Mouse (Mus musculus): ENCODE results near the gene Itih3. TPM values are rescaled to one million over a fixed set of nuclear protein-coding genes. Genes with fewer than 3 reads are reported as not detected.

The Itih3 gene
- total and polyA plus RNA-seq, 3 experiments, result not detected

- no peak for TF ChIP-seq POLR2A (IDR thresholded peaks at IDR 0.05; ENCODE audit: low read depth, low read length)
- no peak overlapping the region for H3K27ac ChIP-seq (ENCODE audit: insufficient read depth, low read depth)
- H3K9me3 ChIP-seq (replicated peaks; ENCODE audit: low read length), result no peaks in the 10 kb centered on the region
- H3K79me2 ChIP-seq (replicated peaks; ENCODE audit: control insufficient read depth, extremely low read depth, insufficient read depth, poor library complexity, severe bottlenecking), result no peaks in the 10 kb centered on the region
- H3K9ac ChIP-seq (ENCODE audit: insufficient read depth, low read depth), result no peak overlapping the region
- no peak overlapping the region for H3K4me2 ChIP-seq (ENCODE audit: insufficient read depth, low read depth, poor library complexity, severe bottlenecking)
- H3K4me1 ChIP-seq (ENCODE audit: control insufficient read depth in 1 of 2, insufficient read depth in 2 of 2), result peaks cover 0 to 8% of the 10 kb centered on the region in 2 experiments; a peak in 2 of 4 replicates
- H3K36me3 ChIP-seq (replicated peaks in 1 of 2; ENCODE audit: control insufficient read depth in 1 of 2, insufficient read depth in 1 of 2, low read length in 1 of 2), result peaks cover 49 to 96% of the 10 kb centered on the region in 2 experiments
- H3K27me3 ChIP-seq (replicated peaks), result no peaks in the 10 kb centered on the region
- in situ Hi-C loops (cut with MboI; ENCODE audit: low pct_ligation_motif_present, low pct_unique_long_range_greater_than_20kb, low sequenced_read_pairs), result loop anchor here (5.0 kb wide), 1 partner anchor 178 kb away; no protein-coding TSS in a partner anchor
- no peak overlapping the region for H3K4me3 ChIP-seq (replicated peaks in 1 of 3; ENCODE audit: low read depth in 2 of 3, low read length in 2 of 3, poor library complexity in 1 of 3)
- dilution Hi-C loops (cut with MboI; ENCODE audit: extremely low pct_ligation_motif_present, extremely low pct_unique_long_range_greater_than_20kb, low sequenced_read_pairs), result no loop called here
- DNase-seq (ENCODE audit: extremely low read depth), result no peak
Observed at GRCm38 (mm10) chr14:30870206-30871147, 53.1 kb downstream of the Itih3 start.

GRCm38 (mm10) chr14:30869391-30869801 lies 54.2 kb downstream of the Itih3 start:
- no peak overlapping the region for H3K4me3 ChIP-seq (replicated peaks in 1 of 3; ENCODE audit: low read depth in 2 of 3, low read length in 2 of 3, poor library complexity in 1 of 3)
- H3K4me2 ChIP-seq (ENCODE audit: insufficient read depth, low read depth, poor library complexity, severe bottlenecking), result no peak overlapping the region
- H3K9ac ChIP-seq (ENCODE audit: insufficient read depth, low read depth), result no peak overlapping the region
- peaks cover 0 to 18% of the 10 kb centered on the region in 2 experiments; a peak in 2 of 4 replicates for H3K4me1 ChIP-seq (ENCODE audit: control insufficient read depth in 1 of 2, insufficient read depth in 2 of 2)
- H3K27me3 ChIP-seq (replicated peaks), result no peaks in the 10 kb centered on the region
- H3K9me3 ChIP-seq (replicated peaks; ENCODE audit: low read length), result no peaks in the 10 kb centered on the region
- dilution Hi-C loops (cut with MboI; ENCODE audit: extremely low pct_ligation_motif_present, extremely low pct_unique_long_range_greater_than_20kb, low sequenced_read_pairs) (no loop called here), in situ Hi-C loops (cut with MboI; ENCODE audit: low pct_ligation_motif_present, low pct_unique_long_range_greater_than_20kb, low sequenced_read_pairs) (no loop called here)
- no peaks in the 10 kb centered on the region for H3K79me2 ChIP-seq (replicated peaks; ENCODE audit: control insufficient read depth, extremely low read depth, insufficient read depth, poor library complexity, severe bottlenecking)
- no peak for DNase-seq (ENCODE audit: extremely low read depth)
- peaks cover 51 to 97% of the 10 kb centered on the region in 2 experiments for H3K36me3 ChIP-seq (replicated peaks in 1 of 2; ENCODE audit: control insufficient read depth in 1 of 2, insufficient read depth in 1 of 2, low read length in 1 of 2)
- TF ChIP-seq RCOR1 (conservative IDR thresholded peaks at IDR 0.05; ENCODE audit: low read depth, low read length) (no peak), TBP (conservative IDR thresholded peaks at IDR 0.05; ENCODE audit: low read depth, low read length) (no peak), ZKSCAN1 (IDR thresholded peaks at IDR 0.05; ENCODE audit: borderline replicate concordance, low read depth, low read length) (no peak), ZMIZ1 (IDR thresholded peaks at IDR 0.05; ENCODE audit: low read depth, low read length) (no peak), RAD21 (IDR thresholded peaks at IDR 0.05; ENCODE audit: low read depth, low read length) (no peak), GABPA (IDR thresholded peaks at IDR 0.05; ENCODE audit: insufficient replicate concordance, low read depth, low read length) (no peak), MYC (IDR thresholded peaks at IDR 0.05; ENCODE audit: low read depth, low read length) (no peak), EP300 (IDR thresholded peaks at IDR 0.05; ENCODE audit: low read length) (no peak)
- no peak overlapping the region for H3K27ac ChIP-seq (ENCODE audit: insufficient read depth, low read depth)

GRCm38 (mm10) chr14:30868826-30869225 lies 54.7 kb downstream of the Itih3 start:
- in situ Hi-C loops (cut with MboI; ENCODE audit: low pct_ligation_motif_present, low pct_unique_long_range_greater_than_20kb, low sequenced_read_pairs), result no loop called here
- peaks cover 0 to 18% of the 10 kb centered on the region in 2 experiments; a peak in 2 of 4 replicates for H3K4me1 ChIP-seq (ENCODE audit: control insufficient read depth in 1 of 2, insufficient read depth in 2 of 2)
- H3K27ac ChIP-seq (ENCODE audit: insufficient read depth, low read depth), result no peak overlapping the region
- H3K4me2 ChIP-seq (ENCODE audit: insufficient read depth, low read depth, poor library complexity, severe bottlenecking), result no peak overlapping the region
- no peak overlapping the region for H3K9ac ChIP-seq (ENCODE audit: insufficient read depth, low read depth)
- H3K4me3 ChIP-seq (replicated peaks in 1 of 3; ENCODE audit: low read depth in 2 of 3, low read length in 2 of 3, poor library complexity in 1 of 3), result no peak overlapping the region
- TF ChIP-seq HCFC1 (IDR thresholded peaks at IDR 0.05; ENCODE audit: low read depth, low read length), result no peak
- no peak for TF ChIP-seq ZNF384 (IDR thresholded peaks at IDR 0.05; ENCODE audit: low read depth, low read length)
- TF ChIP-seq ZKSCAN1 (IDR thresholded peaks at IDR 0.05; ENCODE audit: borderline replicate concordance, low read depth, low read length), result no peak
- TF ChIP-seq MAFK (IDR thresholded peaks at IDR 0.05; ENCODE audit: insufficient replicate concordance, low read length), result no peak
- no peak for TF ChIP-seq CHD1 (IDR thresholded peaks at IDR 0.05; ENCODE audit: low read depth, low read length)
- TF ChIP-seq JUN (IDR thresholded peaks at IDR 0.05; ENCODE audit: insufficient read depth, low read depth, low read length), result no peak
- no peak for TF ChIP-seq BHLHE40 (IDR thresholded peaks at IDR 0.05; ENCODE audit: low read depth, low read length)
- TF ChIP-seq MXI1 (IDR thresholded peaks at IDR 0.05; ENCODE audit: low read depth, low read length), result no peak
- no peak for TF ChIP-seq SIN3A (IDR thresholded peaks at IDR 0.05; ENCODE audit: low read length)
- H3K36me3 ChIP-seq (replicated peaks in 1 of 2; ENCODE audit: control insufficient read depth in 1 of 2, insufficient read depth in 1 of 2, low read length in 1 of 2), result peaks cover 45 to 97% of the 10 kb centered on the region in 2 experiments
- DNase-seq (ENCODE audit: extremely low read depth), result no peak
- dilution Hi-C loops (cut with MboI; ENCODE audit: extremely low pct_ligation_motif_present, extremely low pct_unique_long_range_greater_than_20kb, low sequenced_read_pairs), result no loop called here
- H3K27me3 ChIP-seq (replicated peaks), result no peaks in the 10 kb centered on the region
- no peaks in the 10 kb centered on the region for H3K79me2 ChIP-seq (replicated peaks; ENCODE audit: control insufficient read depth, extremely low read depth, insufficient read depth, poor library complexity, severe bottlenecking)
- no peaks in the 10 kb centered on the region for H3K9me3 ChIP-seq (replicated peaks; ENCODE audit: low read length)
